Mouse (Mus musculus) limb, embryonic 10.5 days (tissue): Measurements from ENCODE around the gene Gm17359. TPM values are rescaled to one million over a fixed set of nuclear protein-coding genes. Genes with fewer than 3 reads are reported as not detected.
A peak's percentile ranks its signal among the peaks of the same experiment; 100 is the strongest.

Experiments used
- DNase-seq: peaks from one replicate; pipeline ENCODE4 v3.0.0-alpha.2; 2017; ENCODE audit warnings: low spot score
- H3K27ac ChIP-seq: fragments of 300-500 bp; sonication (generic); 2 replicates; pipeline ENCODE4 v1.5.1; 2016; ENCODE audit warnings: mild to moderate bottlenecking
- H3K27me3 ChIP-seq: fragments of 300-500 bp; sonication (generic); 2 replicates; pipeline ENCODE4 v1.6.1; 2016; ENCODE audit warnings: low read depth, mild to moderate bottlenecking; ENCODE audit not compliant: poor library complexity, severe bottlenecking
- H3K36me3 ChIP-seq: fragments of 300-500 bp; sonication (generic); 2 replicates; pipeline ENCODE4 v1.6.1; 2016; ENCODE audit warnings: mild to moderate bottlenecking, moderate library complexity
- H3K4me1 ChIP-seq: fragments of 300-500 bp; sonication (generic); 2 replicates; pipeline ENCODE4 v1.6.1; 2016
- H3K4me3 ChIP-seq: fragments of 300-500 bp; sonication (generic); 2 replicates; pipeline ENCODE4 v1.5.1; 2016; ENCODE audit warnings: mild to moderate bottlenecking, moderate library complexity
- H3K9me3 ChIP-seq: fragments of 300-500 bp; sonication (generic); replicated peaks from 2 replicates; pipeline ENCODE4 v1.6.1; 2016; ENCODE audit warnings: mild to moderate bottlenecking
- WGBS: fragments of 180-500 bp; shearing (Covaris S2); methylation state at CpG from one replicate; pipeline ENCODE4 v1.1.7; 2016; 5-methylcytosine and 5-hydroxymethylcytosine counted together
- polyA plus RNA-seq: library from polyadenylated mRNA; unstranded; fragments of >200 nt; fragmentation: Nextera tagmentation; extraction: Ambion mirVana; gene quantifications from 2 replicates; pipeline ENCODE4 v1.2.1, GENCODE M21; 2016

Gm17359 gene
- polyA plus RNA-seq, 1 experiment from 2014 or later, result not detected

GRCm38 (mm10) chr3:79314006-79314698 lies 22.3 kb upstream of the Gm17359 start:
- H3K36me3 ChIP-seq, result no peaks in the 10 kb centered on the region
- H3K4me3 ChIP-seq, result no peak overlapping the region
- WGBS, result 76% methylated on average over 10 of the region's 10 CpGs
- no peak overlapping the region for H3K27ac ChIP-seq
- DNase-seq, result no peak
- no peaks in the 10 kb centered on the region for H3K27me3 ChIP-seq
- H3K9me3 ChIP-seq, result no peaks in the 10 kb centered on the region
- peaks cover 4% of the 10 kb centered on the region; the same call in 1 of the 2 replicates for H3K4me1 ChIP-seq

DNA sequence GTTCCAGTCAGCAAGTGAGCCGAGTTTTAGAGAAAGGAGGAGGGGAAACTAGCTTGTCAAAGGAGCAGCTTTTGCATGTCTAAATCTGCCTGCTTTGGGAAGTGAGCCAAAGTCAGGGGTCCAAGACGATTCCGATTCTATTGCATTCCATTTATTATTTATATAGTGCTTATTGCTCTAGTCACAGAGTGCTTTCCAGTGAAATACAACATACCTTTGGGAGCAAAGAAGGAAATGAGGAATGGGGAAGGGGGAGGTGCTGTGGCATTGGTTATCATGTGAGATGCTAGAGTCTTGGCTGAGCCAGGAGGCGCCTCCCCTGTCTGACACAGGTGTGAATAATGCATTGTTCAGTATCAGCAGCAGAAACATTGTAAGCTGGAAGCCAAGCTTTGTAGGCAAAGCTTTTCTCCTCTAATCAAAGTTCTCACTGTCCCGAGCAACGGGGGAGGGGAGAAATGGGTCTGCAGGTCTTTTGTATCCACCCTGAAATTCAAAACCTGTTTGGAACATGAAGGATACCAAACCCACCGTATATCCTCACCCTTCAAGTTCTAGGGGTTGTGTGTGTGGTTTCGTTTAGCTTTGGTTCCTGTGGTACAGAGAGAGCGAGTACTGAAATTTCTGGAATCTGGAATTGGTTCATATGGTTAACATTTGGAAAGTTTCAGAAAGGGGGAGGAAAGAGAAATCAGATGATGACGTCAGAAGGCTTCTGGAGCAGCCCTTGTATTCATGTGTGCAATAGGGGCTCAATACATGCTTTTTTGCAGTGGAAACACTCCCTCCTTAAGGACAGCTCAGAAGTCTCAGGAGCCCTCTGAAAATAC lies 11.5 kb upstream of the Gm17359 start:
- Histone ChIP-seq H3K27ac (peak overlapping the region; percentile 20), H3K36me3 (no peaks in the 10 kb centered on the region), H3K4me1 (peaks cover 36% of the 10 kb centered on the region), H3K27me3 (no peaks in the 10 kb centered on the region), H3K4me3 (no peak overlapping the region), H3K9me3 (no peaks in the 10 kb centered on the region)
- 59% methylated on average over 10 of the region's 10 CpGs for WGBS
- DNase-seq, result no peak

DNA sequence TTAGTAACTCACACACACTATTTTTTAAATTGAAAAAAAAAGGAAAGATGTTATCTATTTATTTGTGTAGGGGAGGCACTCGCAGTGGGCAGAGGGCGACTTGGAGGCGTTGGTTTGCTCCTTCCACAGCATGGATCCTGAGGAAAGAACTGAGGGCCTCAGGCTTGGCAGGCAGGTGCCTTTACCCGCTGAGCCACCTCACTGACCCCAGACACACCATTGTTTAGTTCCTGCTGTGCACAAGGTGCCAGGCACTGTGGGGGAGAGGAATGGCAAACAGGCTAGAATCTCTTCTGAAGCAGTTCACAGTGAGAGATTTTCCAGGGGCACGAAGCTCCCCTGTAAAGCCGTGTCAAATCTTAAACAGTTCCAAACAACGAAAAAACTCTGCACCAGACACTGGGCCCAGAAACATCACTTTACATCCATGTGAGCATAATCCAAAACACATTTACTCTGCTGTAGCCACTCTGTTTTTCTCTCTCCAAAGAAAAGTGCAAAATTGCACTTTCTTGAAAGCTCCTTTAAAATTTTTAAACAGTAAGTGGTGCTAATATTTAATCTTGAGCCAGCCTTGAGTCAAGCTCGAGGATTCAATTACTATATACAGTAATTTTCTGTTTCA lies 6.7 kb upstream of the Gm17359 start:
- Histone ChIP-seq H3K36me3 (no peaks in the 10 kb centered on the region), H3K4me3 (no peak overlapping the region), H3K9me3 (no peaks in the 10 kb centered on the region), H3K4me1 (peaks cover 40% of the 10 kb centered on the region), H3K27ac (peak overlapping the region; percentile 63), H3K27me3 (no peaks in the 10 kb centered on the region)
- no peak for DNase-seq
- WGBS, result 35% methylated on average over 8 of the region's 8 CpGs

GRCm38 (mm10) chr3:79333051-79333450 lies 3.4 kb upstream of the Gm17359 start:
- no peaks in the 10 kb centered on the region for H3K9me3 ChIP-seq
- DNase-seq, result no peak
- peaks cover 31% of the 10 kb centered on the region for H3K4me1 ChIP-seq
- H3K4me3 ChIP-seq, result no peak overlapping the region
- no peaks in the 10 kb centered on the region for H3K36me3 ChIP-seq
- no peak overlapping the region for H3K27ac ChIP-seq
- H3K27me3 ChIP-seq, result no peaks in the 10 kb centered on the region
- 95% methylated on average over 7 of the region's 7 CpGs for WGBS

GRCm38 (mm10) chr3:79333643-79334200 lies 2.7 kb upstream of the Gm17359 start:
- H3K4me1 ChIP-seq, result peaks cover 24% of the 10 kb centered on the region
- no peaks in the 10 kb centered on the region for H3K27me3 ChIP-seq
- no peak overlapping the region for H3K4me3 ChIP-seq
- no peaks in the 10 kb centered on the region for H3K36me3 ChIP-seq
- H3K9me3 ChIP-seq, result no peaks in the 10 kb centered on the region
- DNase-seq, result no peak
- 95% methylated on average over 8 of the region's 8 CpGs for WGBS
- H3K27ac ChIP-seq, result no peak overlapping the region

- H3K4me1 ChIP-seq, result peaks cover 3% of the 10 kb centered on the region; the same call in 1 of the 2 replicates
- WGBS, result 53% methylated on average over 3 of the region's 3 CpGs
- no peak for DNase-seq
- H3K4me3 ChIP-seq, result no peak overlapping the region
- H3K9me3 ChIP-seq, result no peaks in the 10 kb centered on the region
- no peaks in the 10 kb centered on the region for H3K36me3 ChIP-seq
- no peak overlapping the region for H3K27ac ChIP-seq
- H3K27me3 ChIP-seq, result no peaks in the 10 kb centered on the region
These were observed 4.3 kb downstream of the Gm17359 start for GRCm38 (mm10) chr3:79340737-79341136.

GRCm38 (mm10) chr3:79342961-79343735 lies 6.7 kb downstream of the Gm17359 start:
- Histone ChIP-seq H3K27ac (no peak overlapping the region), H3K36me3 (no peaks in the 10 kb centered on the region), H3K27me3 (no peaks in the 10 kb centered on the region), H3K4me3 (no peak overlapping the region), H3K9me3 (no peaks in the 10 kb centered on the region), H3K4me1 (peaks cover 3% of the 10 kb centered on the region; the same call in 1 of the 2 replicates)
- DNase-seq, result no peak
- 75% methylated on average over 17 of the region's 17 CpGs for WGBS

DNA sequence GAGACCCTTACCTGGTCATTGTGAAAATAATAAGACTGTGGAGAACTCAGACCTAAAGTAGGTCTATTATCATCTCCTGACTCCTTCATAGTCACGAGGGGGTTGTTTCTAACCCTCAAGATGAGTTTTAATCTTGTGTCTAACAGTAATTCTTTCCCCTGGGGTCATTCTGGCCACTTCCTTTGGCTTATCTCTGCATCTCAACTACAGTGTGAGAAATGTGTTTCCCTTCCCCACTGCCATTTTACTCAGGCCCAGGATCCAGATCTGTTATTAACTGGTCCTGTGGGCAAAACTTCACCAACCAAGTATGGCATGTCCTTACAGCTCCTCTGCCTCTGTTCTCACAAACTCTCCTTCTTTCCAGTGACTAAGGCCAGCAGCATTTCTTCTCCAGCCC lies 12.8 kb downstream of the Gm17359 start:
- H3K9me3 ChIP-seq, result no peaks in the 10 kb centered on the region
- no peak overlapping the region for H3K27ac ChIP-seq
- no peak for DNase-seq
- no peaks in the 10 kb centered on the region for H3K27me3 ChIP-seq
- no peak overlapping the region for H3K4me3 ChIP-seq
- WGBS, result 66% methylated on average over 1 of the region's 1 CpGs
- no peaks in the 10 kb centered on the region for H3K36me3 ChIP-seq
- no peaks in the 10 kb centered on the region for H3K4me1 ChIP-seq

- DNase-seq, result no peak
- H3K4me1 ChIP-seq, result peaks cover 9% of the 10 kb centered on the region
- 48% methylated on average over 4 of the region's 4 CpGs for WGBS
- no peak overlapping the region for H3K27ac ChIP-seq
- no peaks in the 10 kb centered on the region for H3K27me3 ChIP-seq
- no peak overlapping the region for H3K4me3 ChIP-seq
- no peaks in the 10 kb centered on the region for H3K36me3 ChIP-seq
- no peaks in the 10 kb centered on the region for H3K9me3 ChIP-seq
These were observed 22.3 kb downstream of the Gm17359 start for GRCm38 (mm10) chr3:79358721-79359120.

DNA sequence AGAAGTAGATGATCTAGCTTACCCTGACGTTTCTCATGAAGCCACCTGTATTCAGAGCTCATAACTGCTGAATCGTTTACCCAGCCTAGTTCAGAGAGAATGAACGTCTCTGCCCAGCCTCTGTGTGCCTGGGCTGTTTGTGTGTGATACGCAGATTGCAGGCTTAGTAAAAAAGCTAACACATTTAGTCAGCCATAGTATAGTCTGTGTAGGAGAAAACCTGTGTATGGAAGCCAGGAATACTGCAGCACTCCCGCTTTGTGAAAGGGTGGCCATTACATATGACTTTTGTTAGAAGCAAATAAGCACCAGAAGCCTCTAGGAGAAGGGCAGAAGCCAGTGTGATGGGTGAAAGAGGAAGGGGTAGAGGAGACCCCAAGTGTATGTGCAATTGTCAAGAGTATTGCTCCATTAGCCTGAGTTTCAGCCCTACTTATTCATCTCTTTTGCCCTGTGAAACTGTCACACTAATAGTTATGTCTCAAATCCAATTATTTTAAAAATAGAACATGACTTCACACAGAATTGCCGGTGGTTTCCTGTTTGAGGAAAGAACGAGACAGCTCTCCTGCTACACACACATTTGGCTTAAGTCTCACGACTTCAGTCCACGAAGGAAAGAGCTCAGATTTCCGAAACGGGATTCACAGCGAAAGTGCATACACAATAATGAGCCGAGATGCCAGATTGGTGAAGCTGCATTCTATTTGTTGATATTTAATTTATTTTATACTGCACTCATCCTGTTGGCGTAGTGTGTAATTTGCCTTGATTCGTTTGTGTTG lies 24.0 kb downstream of the Gm17359 start:
- no peaks in the 10 kb centered on the region for H3K9me3 ChIP-seq
- DNase-seq, result no peak
- 0 out of 2 replicates have a peak overlapping the region, but pooled peaks have one; percentile 39 for H3K27ac ChIP-seq
- no peak overlapping the region for H3K4me3 ChIP-seq
- no peaks in the 10 kb centered on the region for H3K27me3 ChIP-seq
- H3K36me3 ChIP-seq, result no peaks in the 10 kb centered on the region
- 68% methylated on average over 15 of the region's 15 CpGs for WGBS
- H3K4me1 ChIP-seq, result peaks cover 9% of the 10 kb centered on the region

DNA sequence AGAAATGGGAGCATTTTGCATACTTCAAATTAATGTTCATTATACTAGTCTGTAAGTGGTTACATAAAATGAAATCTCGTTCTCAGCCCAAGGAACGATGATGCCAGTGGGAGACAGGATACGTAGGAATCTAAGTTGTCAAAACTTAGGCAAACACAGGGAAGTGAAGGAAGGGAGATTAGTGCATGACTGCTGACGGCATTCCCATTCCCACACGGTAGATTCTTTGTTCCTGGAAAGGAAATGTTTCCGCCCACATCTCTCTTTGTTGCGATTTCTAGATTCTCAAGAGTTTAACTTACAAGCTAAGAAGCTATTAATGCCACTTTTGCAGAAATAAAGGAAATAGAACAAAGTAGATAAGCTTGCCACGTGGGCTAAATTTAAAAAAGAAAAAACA lies 29.6 kb downstream of the Gm17359 start:
- no peaks in the 10 kb centered on the region for H3K36me3 ChIP-seq
- H3K27ac ChIP-seq, result no peak overlapping the region
- WGBS, result 82% methylated on average over 8 of the region's 8 CpGs
- no peak for DNase-seq
- H3K9me3 ChIP-seq, result no peaks in the 10 kb centered on the region
- no peaks in the 10 kb centered on the region; the same call in 1 of the 2 replicates for H3K4me1 ChIP-seq
- no peak overlapping the region for H3K4me3 ChIP-seq
- no peaks in the 10 kb centered on the region for H3K27me3 ChIP-seq

GRCm38 (mm10) chr3:79368306-79368705 lies 31.8 kb downstream of the Gm17359 start:
- no peak for DNase-seq
- H3K4me1 ChIP-seq, result no peaks in the 10 kb centered on the region
- no peak overlapping the region for H3K27ac ChIP-seq
- H3K9me3 ChIP-seq, result no peaks in the 10 kb centered on the region
- H3K4me3 ChIP-seq, result no peak overlapping the region
- H3K27me3 ChIP-seq, result no peaks in the 10 kb centered on the region
- H3K36me3 ChIP-seq, result no peaks in the 10 kb centered on the region
- 65% methylated on average over 6 of the region's 6 CpGs for WGBS
